Mouse (Mus musculus) naive thymus-derived CD4-positive, alpha-beta T cell, adult 2 months (primary cell): ENCODE measurements around the gene A530084C06Rik.

Source experiments
- DNase-seq: peaks from one replicate; pipeline ENCODE4 v3.0.0-alpha.2; 2011; ENCODE audit warnings: low read depth

A530084C06Rik gene

GRCm38 (mm10) chr13:31558521-31559418, at the start of gene A530084C06Rik:
Gene A530084C06Rik, minus strand, starts transcription at chr13:31559333.
- peak; percentile 11 for DNase-seq

DNA sequence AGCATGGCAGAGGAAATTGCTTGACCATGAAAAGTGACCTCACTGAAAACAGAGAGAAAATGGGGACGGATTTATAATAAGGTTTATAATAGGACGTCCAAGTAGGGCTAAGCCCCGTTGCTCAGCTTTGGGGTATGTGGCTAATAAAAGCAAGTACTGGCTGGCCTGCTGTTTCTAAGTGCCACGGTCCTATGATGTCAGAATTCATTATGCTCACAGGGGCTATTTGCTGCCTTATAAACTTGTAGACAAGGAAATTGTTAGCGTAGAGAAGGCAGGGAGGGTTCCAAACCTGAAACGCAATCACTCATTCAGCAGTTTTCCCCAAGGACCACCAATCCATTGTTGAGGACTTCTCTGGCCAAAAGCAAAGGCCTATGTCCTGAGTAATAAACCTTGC, 44.8 kb upstream of the A530084C06Rik start:
- no peak for DNase-seq

DNA sequence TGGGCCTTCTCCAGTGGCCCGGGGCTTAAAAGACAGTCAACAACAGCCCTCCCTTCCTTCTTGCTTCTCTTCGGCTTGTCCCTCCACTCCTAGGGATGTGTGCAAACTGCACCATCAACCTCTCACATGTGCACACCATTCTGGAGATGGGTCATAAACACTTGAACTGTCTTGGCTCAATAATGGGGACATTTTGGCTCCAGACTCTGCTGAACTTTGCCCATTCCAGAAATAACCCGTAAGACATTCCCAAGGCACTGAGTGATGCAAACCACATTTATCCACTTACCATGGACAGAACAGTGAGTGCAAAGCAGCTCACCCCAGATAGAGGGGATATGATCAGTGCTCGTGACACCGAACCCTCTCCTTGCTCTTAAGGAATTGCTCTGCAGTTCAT, 40.4 kb upstream of the A530084C06Rik start:
- DNase-seq = no peak

DNA sequence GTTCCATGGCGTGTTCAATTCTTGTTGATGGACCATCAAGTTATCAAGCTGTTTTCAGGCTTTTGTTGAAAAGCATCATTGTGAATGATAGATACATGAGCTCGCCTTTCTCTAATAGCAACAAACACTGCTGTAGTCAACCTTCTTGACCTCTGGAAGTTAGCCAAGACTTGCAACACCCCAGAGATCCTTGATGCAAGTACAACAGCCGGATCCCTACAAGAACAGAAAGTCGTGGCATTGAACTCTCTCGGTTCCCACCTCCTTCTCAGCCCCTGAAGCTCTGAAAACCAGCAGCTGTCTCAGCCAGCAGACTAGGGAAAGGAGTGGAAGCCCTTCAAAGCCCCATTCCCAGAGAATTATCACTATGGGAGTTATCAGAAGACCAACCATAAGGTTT, 28.2 kb upstream of the A530084C06Rik start:
- DNase-seq = no peak

- DNase-seq = peak; percentile 4
Measured at GRCm38 (mm10) chr13:31579866-31580265, 20.7 kb upstream of the A530084C06Rik start.

DNA sequence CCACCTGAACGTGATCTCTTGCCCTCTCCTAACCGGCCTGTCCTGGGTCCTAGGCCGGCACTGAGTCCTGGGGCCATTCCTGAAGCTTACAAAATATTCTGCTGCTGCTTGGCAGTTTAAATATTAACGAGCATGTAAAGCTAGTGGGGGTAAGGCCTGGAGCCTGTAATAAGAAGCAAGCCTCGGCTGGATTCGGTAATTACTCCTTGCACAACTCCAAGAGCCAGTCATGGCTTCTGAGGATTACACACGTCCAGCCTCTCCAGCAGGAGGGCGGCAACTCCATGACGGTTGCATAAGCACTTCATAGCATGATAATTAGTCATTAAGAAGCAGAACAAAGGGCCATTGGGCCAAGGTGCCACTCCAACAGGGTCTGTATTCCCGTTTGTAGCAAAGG, 19.3 kb upstream of the A530084C06Rik start:
- no peak for DNase-seq

- DNase-seq = no peak
Measured at GRCm38 (mm10) chr13:31577576-31577975, 18.4 kb upstream of the A530084C06Rik start.

DNA sequence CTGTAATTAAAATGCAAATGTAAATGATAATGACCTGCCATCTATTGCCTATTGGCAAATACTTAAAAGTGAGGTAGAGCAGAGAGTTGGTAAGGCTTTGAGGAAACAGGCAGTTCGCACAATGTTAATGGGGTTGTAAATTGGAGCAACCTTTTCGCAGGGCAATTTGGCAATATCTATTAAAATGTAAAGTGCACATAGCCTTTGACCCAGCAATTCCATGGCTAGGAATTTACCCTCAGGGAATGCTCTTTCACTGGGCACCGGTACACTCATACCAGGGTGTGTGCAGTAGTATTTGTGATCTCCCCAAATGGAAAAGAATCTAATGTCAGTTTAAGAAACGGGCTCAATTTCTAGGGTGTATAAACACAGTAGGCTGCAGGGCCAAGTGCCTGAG, 17.6 kb upstream of the A530084C06Rik start:
- DNase-seq = no peak

DNA sequence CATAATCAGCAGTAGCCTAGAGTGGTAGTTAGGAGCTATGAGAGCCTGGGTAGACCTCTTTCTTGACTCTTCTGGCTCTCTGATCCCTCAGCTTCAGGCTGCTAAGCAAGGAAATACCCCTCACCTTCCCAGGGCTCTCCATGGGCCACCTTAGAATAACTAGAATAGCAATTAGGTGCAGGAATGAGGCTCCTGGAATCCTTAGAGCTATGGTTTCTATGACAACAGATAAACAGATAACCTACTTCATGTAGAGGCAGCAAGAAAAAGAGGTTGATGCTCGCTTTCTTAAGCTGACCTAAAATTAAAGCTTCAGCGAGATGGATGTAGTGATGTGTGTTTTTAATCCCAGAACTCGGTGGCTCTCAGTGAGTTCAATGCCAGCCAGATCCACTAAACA, 15.5 kb upstream of the A530084C06Rik start:
- no peak for DNase-seq

- DNase-seq = no peak
Measured at GRCm38 (mm10) chr13:31572806-31573508, 13.8 kb upstream of the A530084C06Rik start.

- peak; percentile 9 for DNase-seq
Measured at GRCm38 (mm10) chr13:31567617-31568294, 8.6 kb upstream of the A530084C06Rik start.

DNA sequence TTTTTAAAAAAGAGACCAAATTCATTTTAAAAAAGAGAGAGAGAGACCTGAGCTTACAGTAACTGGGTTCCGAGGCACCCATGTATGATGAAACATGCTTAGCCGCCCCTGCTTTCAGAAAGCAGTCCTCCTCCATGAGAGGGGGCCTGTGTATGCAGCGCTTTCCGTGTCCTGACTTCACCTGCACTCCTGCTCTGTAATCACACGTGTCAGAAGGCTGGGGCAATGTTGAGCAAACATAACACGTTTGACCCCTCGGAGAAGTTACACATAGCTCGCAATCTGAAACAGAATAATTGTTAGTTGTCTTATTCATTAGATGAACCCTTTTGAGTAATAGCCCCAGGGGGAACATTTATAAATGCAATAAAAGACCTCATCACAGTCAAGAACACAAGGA, 8.0 kb upstream of the A530084C06Rik start:
- no peak for DNase-seq

DNA sequence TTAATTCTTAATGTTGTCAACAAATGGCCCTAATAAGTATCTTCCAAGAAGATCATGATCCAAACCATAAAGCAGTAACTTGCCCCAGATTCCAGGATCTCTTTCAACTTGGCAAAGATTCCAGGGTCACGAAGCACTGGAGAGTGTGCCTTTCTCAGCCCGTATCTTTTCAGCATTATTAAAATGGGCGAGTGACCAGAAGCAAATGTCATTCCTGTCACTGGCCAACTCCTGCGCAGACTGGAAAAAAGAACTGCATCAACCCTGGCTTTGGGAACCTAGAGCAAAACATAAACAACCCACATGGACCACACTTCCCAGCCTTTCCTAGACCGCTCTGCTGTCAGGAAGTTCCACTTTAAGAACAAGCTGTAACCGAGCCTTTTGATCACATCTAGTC, 5.3 kb upstream of the A530084C06Rik start:
- no peak for DNase-seq

DNA sequence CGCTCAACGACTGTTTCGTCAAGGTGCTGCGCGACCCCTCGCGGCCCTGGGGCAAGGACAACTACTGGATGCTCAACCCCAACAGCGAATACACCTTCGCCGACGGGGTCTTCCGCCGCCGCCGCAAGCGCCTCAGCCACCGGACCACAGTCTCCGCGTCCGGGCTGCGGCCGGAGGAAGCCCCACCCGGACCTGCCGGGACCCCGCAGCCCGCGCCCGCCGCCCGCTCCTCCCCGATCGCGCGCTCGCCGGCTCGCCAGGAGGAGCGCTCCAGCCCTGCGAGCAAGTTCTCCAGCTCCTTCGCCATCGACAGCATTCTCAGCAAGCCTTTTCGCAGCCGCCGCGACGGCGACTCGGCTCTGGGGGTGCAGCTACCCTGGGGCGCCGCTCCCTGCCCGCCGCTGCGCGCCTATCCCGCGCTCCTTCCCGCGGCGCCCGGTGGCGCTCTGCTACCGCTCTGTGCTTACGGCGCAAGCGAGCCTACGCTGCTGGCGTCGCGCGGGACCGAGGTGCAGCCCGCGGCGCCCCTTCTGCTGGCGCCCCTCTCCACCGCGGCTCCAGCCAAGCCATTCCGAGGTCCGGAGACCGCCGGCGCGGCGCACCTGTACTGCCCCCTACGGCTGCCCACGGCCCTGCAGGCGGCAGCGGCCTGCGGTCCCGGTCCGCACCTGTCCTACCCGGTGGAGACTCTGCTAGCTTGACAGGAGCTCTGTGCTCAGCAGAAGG, 449 bp upstream of the A530084C06Rik start:
- peak; percentile 26 for DNase-seq

DNA sequence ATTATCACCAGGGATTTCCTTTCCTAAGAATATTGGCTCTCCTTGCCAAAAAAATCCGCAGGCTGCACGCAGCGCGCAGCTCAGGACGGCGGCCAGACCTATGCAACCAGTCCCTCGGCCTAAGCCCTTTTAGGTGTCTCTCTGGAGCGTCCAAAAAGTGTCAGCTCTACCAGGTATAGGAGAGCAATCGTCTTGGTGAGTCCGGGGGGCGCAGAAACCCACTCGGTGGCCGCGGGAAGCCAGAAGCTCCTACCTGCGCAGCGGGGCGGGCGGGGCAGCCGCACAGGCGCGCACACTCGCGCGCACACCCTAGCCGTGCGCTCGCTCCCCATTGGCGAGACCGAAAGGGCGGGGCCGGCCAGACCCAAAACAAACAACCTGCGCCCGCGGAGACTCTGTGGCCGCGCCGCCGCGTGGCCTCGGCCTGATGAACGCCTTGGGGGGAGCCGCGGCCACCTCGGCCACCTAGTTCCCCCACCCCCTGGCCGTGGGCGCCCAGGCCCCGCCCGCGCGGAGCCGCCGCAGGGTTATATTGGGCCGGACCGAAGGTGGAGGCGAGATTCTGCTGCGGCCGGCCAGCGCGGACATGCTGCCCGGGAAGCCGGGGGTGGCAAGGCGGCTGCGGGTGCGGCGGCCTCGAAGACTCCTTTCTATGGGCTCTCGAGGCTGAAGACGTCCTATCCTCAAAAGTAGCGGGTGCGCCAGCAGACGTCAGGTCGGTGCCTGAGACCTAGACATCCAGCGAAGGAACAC, 1.2 kb downstream of the A530084C06Rik start:
- DNase-seq = peak; percentile 1

DNA sequence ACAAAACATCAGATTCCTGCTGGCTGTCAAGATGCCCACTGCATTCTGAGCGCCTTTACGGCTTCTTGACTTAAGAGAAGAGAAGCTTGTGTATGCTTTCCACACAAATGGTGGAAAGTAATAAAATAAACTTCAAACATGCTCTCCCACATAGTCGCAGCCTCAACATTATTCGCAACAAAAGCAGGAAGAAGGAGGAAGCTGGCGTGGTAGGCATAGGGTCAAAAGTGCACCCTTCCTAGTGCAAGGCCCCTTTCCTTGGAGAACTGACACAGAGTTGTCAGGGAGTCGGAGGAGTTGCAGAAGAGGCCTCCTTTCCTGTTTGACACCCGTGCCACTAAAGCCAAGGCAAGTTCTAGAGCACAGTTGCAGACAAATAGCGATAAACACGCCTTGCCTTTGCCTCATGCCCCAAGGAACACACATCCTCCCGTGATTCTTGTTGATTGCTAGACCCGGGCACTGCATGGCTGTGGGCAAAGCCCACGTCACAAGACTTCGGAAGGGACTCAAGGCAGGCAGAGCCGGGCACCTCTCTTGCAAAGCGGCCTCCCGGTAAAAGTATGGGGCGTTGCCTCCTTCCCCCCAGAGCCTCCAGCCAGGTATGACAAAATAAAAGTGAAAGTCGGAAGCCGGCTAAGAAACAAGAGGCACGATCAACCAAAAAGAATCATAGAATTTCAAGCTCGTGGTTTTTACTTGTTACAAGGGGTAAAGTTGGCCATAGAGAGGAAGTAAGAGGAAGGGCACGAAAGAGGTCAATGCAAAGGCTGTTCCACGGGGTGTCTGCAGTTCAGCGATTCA, 2.0 kb downstream of the A530084C06Rik start:
- DNase-seq = peak; percentile 6

DNA sequence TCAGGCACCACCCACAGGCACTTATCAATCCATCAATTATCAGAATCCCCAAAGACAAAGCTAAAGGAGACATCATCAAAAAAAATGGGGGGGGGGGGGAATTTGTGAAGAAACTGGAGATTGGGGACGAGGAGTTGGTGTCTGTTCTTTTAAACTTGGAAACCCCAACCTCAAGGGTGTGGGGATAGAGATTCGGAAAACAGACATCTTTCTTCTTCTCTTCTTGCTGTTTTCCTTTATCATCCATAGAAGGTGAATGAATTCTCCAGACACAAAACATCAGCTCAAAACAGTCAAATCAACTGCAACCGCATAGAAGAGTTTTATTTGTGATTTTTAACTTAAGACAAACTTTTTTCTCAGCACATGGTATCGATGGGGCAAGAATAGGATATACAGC, 3.3 kb downstream of the A530084C06Rik start, which contains the start of gene Foxq1:
Foxq1 (plus strand) TSS at position 301 of the 400 bp plus-strand sequence.
- DNase-seq = no peak

- no peak for DNase-seq
Measured at GRCm38 (mm10) chr13:31547610-31548009, 11.5 kb downstream of the A530084C06Rik start.

DNA sequence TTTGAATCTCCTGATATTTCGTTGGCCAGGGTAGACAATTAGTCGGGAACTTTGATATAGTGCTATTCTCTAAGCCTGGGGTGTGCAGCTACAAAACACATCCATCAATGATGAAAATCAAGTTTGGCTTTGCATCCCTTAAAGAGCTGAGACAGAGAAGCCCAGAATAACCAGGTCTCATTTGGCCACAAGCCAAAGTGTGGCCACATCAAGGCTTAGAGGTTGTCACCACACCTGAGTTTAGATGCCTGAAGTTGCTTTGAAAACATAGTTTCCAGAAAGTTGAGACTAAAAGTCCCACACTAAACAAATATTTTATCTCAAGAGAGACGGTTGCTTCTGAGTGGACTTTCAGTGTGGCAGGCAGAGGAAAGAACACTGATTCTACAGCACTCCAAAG, 11.9 kb downstream of the A530084C06Rik start:
- no peak for DNase-seq

- no peak for DNase-seq
Measured at GRCm38 (mm10) chr13:31546784-31547183, 12.3 kb downstream of the A530084C06Rik start.
